Mouse (Mus musculus): ENCODE measurements around the gene Slfn5. TPM values are rescaled to one million over a fixed set of nuclear protein-coding genes. Genes with fewer than 3 reads are reported as not detected.
"Not testable (repeated sequence)": the region's sequence is repeated elsewhere in the genome, so short reads cannot be mapped to it uniquely, and the experiment has no call there.

The Slfn5 gene
- total and polyA plus RNA-seq, 2 experiments from 2014 or later = 2.4 to 5.4 TPM

DNA sequence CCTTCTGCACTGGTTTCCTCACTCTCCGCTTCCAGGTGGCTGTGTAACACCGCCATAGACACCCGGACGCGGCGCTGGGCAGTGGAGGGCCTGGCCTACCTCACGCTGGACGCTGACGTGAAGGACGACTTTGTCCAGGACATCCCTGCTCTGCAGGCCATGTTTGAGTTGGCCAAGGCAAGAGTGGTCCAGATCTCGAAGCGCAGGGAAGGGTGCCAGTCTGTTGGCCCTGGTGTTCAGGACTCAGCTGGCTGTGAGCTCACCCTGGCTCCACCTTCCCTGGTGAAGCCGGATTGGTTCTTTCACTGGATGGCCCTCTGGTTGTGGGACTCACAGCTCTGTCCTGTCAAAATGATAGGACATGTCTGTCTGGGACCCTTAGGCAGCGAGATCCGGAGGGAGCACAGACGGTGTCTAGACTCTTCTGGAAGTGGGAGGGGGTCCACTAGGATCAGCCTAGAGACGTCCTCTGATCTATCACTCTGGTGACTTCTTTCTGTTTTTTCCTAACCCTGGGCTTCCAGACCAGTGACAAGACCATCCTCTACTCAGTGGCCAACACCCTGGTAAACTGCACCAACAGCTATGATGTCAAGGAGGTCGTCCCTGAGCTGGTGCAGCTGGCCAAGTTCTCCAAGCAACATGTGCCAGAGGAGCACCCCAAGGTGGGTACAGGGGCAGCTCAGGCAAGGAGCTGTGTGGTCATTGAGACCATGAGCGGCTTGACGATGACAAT lies 22.1 kb upstream of the Slfn5 start:
- H3K27ac ChIP-seq (ENCODE audit: low read depth, low read length) = no peak overlapping the region
- TF ChIP-seq CTCF (IDR thresholded peaks at IDR 0.05; ENCODE audit: low read depth) = no peak
- WGBS = 30% methylated on average over 20 of the region's 20 CpGs
- no peak overlapping the region for H3K4me3 ChIP-seq (ENCODE audit: low read depth, low read length)
- H3K9ac ChIP-seq = no peak overlapping the region
- no peaks in the 10 kb centered on the region for H3K9me3 ChIP-seq (ENCODE audit: low read length)
- ATAC-seq = no peak
- DNase-seq = no peak
- H3K4me1 ChIP-seq (ENCODE audit: insufficient read depth) = no peaks in the 10 kb centered on the region
- H3K27me3 ChIP-seq (ENCODE audit: insufficient read depth, low read length) = peaks cover 22% of the 10 kb centered on the region
- H3K4me2 ChIP-seq (ENCODE audit: low read depth) = no peak overlapping the region
- no peaks in the 10 kb centered on the region for H3K36me3 ChIP-seq (ENCODE audit: insufficient read depth)

DNA sequence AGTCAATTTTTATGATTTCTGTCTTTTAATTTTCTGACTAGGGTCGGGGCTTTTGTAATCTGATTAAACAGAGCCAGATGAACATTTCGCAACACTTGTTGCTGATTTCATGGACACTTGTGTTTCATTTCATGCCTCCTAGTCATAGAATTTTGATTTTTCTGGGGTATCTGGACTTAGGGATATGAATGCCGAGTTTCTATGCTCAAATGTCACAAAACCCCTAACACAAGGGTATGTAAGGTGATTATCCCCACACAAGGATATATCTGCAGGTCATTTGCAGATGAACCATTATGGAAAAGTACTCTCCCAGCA lies 21.6 kb upstream of the Slfn5 start:
- ATAC-seq (no peak), DNase-seq (peak; percentile 16)
- Histone ChIP-seq H3K36me3 (ENCODE audit: insufficient read depth) (no peaks in the 10 kb centered on the region), H3K9ac (no peak overlapping the region), H3K27me3 (ENCODE audit: insufficient read depth, low read length) (peaks cover 27% of the 10 kb centered on the region), H3K4me2 (ENCODE audit: low read depth) (0 out of 2 replicates have a peak overlapping the region, but pooled peaks have one; percentile 98), H3K9me3 (ENCODE audit: low read length) (no peaks in the 10 kb centered on the region), H3K27ac (ENCODE audit: low read depth, low read length) (no peak overlapping the region), H3K4me1 (ENCODE audit: insufficient read depth) (no peaks in the 10 kb centered on the region), H3K4me3 (ENCODE audit: low read depth, low read length) (peak overlapping the region; percentile 46; the same call in 1 of the 2 replicates)
- 45% methylated on average over 3 of the region's 3 CpGs for WGBS
- no peak for TF ChIP-seq CTCF (IDR thresholded peaks at IDR 0.05; ENCODE audit: low read depth)

DNA sequence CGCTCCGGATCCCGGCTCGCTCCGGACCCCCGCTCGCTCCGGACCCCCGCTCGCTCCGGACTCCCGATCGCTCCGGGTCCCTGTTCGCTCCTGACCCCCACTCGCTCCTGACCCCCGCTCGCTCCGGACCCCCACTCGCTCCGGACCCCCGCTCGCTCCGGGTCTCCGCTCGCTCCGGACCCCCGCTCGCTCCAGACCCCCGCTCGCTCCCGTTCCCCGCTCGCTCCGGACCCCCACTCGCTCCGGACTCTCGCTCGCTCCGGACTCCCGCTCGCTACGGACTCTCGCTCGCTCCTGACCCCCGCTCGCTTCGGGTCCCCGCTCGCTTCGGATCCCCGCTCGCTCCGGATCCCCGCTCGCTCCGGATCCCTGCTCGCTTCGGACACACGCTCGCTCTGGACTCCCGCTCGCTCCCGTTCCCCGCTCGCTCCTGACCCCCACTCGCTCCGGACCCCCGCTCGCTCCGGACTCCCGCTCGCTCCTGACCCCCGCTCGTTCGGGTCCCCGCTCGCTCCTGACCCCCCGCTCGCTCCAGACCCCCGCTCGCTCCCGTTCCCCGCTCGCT lies 20.7 kb upstream of the Slfn5 start:
- not testable (repeated sequence) for ATAC-seq; H3K9me3 ChIP-seq (ENCODE audit: low read length); H3K27ac ChIP-seq (ENCODE audit: low read depth, low read length); H3K9ac ChIP-seq; H3K36me3 ChIP-seq (ENCODE audit: insufficient read depth); H3K4me1 ChIP-seq (ENCODE audit: insufficient read depth)
- WGBS = 2% methylated on average over 74 of the region's 85 CpGs
- H3K27me3 ChIP-seq (ENCODE audit: insufficient read depth, low read length) = peaks cover 31% of the 10 kb centered on the region
- DNase-seq = peak; percentile 14
- peak overlapping the region; percentile 98 for H3K4me2 ChIP-seq (ENCODE audit: low read depth)
- peak overlapping the region; percentile 46 for H3K4me3 ChIP-seq (ENCODE audit: low read depth, low read length)

- Histone ChIP-seq H3K4me2 (ENCODE audit: low read depth) (peak overlapping the region; percentile 98), H3K4me3 (ENCODE audit: low read depth, low read length) (peak overlapping the region; percentile 46), H3K9ac (peak overlapping the region; percentile 43), H3K27me3 (ENCODE audit: insufficient read depth, low read length) (peaks cover 37% of the 10 kb centered on the region)
- not testable (repeated sequence) for H3K36me3 ChIP-seq (ENCODE audit: insufficient read depth); H3K9me3 ChIP-seq (ENCODE audit: low read length); ATAC-seq; H3K4me1 ChIP-seq (ENCODE audit: insufficient read depth); H3K27ac ChIP-seq (ENCODE audit: low read depth, low read length)
- DNase-seq = peak; percentile 28
- WGBS = 3% methylated on average over 53 of the region's 63 CpGs
Measured at GRCm38 (mm10) chr11:82931161-82931560, 20.0 kb upstream of the Slfn5 start.

DNA sequence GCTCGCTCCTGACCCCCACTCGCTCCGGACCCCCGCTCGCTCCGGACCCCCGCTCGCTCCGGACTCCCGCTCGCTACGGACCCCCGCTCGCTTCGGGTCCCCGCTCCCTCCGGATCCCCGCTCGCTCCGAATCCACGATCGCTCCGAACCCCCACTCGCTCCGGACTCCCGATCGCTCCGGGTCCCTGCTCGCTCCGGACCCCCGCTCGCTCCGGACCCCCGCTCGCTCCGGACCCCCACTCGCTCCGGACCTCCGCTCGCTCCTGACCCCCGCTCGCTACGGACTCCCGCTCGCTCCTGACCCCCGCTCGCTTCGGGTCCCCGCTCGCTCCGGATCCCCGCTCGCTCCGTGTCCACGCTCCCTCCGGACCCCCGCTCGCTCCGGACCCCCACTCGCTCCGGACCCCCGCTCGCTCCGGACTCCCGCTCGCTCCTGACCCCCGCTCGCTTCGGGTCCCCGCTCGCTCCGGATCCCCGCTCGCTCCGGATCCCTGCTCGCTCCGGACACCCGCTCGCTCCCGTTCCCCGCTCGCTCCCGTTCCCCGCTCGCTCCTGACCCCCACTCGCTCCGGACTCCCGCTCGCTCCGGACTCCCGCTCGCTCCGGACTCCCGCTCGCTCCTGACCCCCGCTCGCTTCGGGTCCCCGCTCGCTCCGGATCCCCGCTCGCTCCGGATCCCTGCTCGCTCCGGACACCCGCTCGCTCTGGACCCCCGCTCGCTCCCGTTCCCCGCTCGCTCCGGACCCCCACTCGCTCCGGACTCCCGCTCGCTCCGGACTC lies 19.3 kb upstream of the Slfn5 start:
- peak overlapping the region; percentile 46 for H3K4me3 ChIP-seq (ENCODE audit: low read depth, low read length)
- not testable (repeated sequence) for ATAC-seq; H3K36me3 ChIP-seq (ENCODE audit: insufficient read depth); H3K4me1 ChIP-seq (ENCODE audit: insufficient read depth); H3K27ac ChIP-seq (ENCODE audit: low read depth, low read length); H3K9me3 ChIP-seq (ENCODE audit: low read length)
- 1% methylated on average over 113 of the region's 119 CpGs for whole genome bisulfite sequencing
- peak overlapping the region; percentile 43 for H3K9ac ChIP-seq
- H3K27me3 ChIP-seq (ENCODE audit: insufficient read depth, low read length) = peaks cover 38% of the 10 kb centered on the region
- H3K4me2 ChIP-seq (ENCODE audit: low read depth) = peak overlapping the region; percentile 98
- peak; percentile 48 for DNase-seq

DNA sequence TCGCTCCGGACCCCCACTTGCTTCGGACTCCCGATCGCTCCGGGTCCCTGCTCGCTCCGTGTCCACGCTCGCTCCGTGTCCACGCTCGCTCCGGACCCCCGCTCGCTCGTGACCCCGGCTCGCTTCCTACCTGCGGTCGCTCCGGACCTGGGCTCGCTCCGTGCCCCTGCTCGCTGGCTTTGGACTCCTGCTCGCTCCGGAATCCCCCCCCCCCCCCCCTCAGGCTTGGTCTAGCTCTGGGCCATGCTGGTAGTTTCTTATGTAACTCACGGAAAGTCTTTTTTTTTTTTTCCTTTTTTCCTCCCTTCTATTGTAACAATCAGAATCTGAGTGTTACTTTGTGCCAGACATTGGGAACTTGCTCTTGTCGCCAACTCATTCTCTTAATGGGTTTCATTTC lies 18.0 kb upstream of the Slfn5 start:
- DNase-seq = no peak
- Histone ChIP-seq H3K4me2 (ENCODE audit: low read depth) (peak overlapping the region; percentile 98), H3K9ac (no peak overlapping the region), H3K27me3 (ENCODE audit: insufficient read depth, low read length) (peaks cover 38% of the 10 kb centered on the region), H3K9me3 (ENCODE audit: low read length) (no peaks in the 10 kb centered on the region), H3K4me3 (ENCODE audit: low read depth, low read length) (peak overlapping the region; percentile 46), H3K27ac (ENCODE audit: low read depth, low read length) (no peak overlapping the region), H3K36me3 (ENCODE audit: insufficient read depth) (no peaks in the 10 kb centered on the region), H3K4me1 (ENCODE audit: insufficient read depth) (no peaks in the 10 kb centered on the region)
- no peak for ATAC-seq
- no peak for TF ChIP-seq CTCF (IDR thresholded peaks at IDR 0.05; ENCODE audit: low read depth)
- WGBS = under 1% methylated on average over 28 of the region's 29 CpGs

DNA sequence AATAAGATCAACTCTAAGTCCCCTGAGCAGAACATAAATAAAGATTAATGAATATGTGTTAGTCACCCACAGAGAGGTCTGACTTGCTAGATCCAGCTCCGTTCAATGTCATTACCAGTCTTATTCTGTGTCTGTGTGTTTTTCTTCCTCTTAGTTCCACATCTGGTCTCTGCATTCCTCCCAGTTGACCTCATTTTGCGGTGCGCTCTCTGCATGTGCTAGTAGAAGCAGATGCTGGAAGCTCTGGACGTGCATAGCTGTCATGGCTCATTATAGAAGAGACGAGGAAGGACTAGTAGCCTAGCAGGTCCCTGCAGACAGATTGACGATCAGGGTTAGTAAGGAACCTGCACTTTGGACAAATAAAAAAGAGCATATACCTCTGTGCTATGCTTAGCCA lies 7.8 kb upstream of the Slfn5 start:
- 77% methylated on average over 6 of the region's 6 CpGs for WGBS

More for the DNA sequence above, 7.8 kb upstream of the Slfn5 start:
- H3K36me3 ChIP-seq (ENCODE audit: insufficient read depth) = no peaks in the 10 kb centered on the region
- H3K27ac ChIP-seq (ENCODE audit: low read depth, low read length) = no peak overlapping the region
- no peak overlapping the region for H3K9ac ChIP-seq
- H3K9me3 ChIP-seq (ENCODE audit: low read length) = no peaks in the 10 kb centered on the region
- TF ChIP-seq CTCF (IDR thresholded peaks at IDR 0.05; ENCODE audit: low read depth) = no peak
- H3K4me3 ChIP-seq (ENCODE audit: low read depth, low read length) = no peak overlapping the region
- no peak overlapping the region for H3K4me2 ChIP-seq (ENCODE audit: low read depth)
- no peaks in the 10 kb centered on the region for H3K4me1 ChIP-seq (ENCODE audit: insufficient read depth)
- no peak for DNase-seq
- no peak for ATAC-seq
- H3K27me3 ChIP-seq (ENCODE audit: insufficient read depth, low read length) = no peaks in the 10 kb centered on the region
